In the genomic region with DNA sequence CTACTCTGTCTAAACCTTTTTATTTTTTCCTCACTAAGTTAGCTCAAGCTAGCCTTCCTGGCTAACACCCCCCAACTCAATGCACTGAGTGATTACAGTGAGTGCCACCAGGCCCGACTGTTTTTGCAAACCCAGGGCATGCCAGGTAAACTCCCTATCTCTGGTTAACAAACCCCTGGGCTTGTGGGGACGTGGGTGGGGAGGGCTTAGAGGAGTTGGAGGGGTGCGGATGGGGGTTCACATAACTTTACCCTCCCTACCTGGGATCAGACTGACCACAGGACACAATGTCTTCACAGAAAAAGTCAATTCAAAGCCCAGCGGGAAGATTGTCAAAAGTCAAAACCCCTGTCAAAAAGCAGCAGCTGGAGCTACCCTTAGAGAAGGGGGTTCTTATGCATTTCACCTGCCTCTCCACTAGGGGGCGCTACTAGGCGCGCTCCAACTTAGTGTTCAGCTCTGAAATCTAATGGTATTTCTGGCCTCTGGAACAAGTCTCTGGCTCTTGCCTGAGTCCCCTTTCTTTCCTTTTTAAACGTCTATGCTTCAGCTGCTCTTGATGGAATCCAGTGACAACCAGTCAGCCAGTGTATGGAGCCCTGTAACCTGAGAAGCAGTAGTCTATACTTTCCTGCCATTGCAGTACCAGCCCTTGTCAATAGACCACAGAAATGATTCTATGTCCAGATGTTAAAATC, we compare ENCODE assay signal across 10 mouse cellular contexts. TPM values are rescaled to one million over a fixed set of nuclear protein-coding genes. Genes with fewer than 3 reads are reported as not detected.
A peak's percentile ranks its signal among the peaks of the same experiment; 100 is the strongest.
DNase-seq lines count a peak whose midpoint lies in the region; ATAC-seq lines count a peak whose summit lies in the region.
"Had no signal": no experiment of that assay in that cellular context is flagged by ENCODE, and none has a peak within 500 bp of the region (broad histone marks: within the 10 kb centered on the region; RNA-seq: fewer than 3 reads in every experiment).

No protein-coding gene starts in this region.

- H3K36me3 ChIP-seq in hindbrain, embryonic 14.5 days (replicated peaks; ENCODE audit: control insufficient read depth, insufficient read depth): peaks cover 25% of the 10 kb centered on the region
- H3K36me3 ChIP-seq in hindbrain, embryonic 13.5 days: peaks cover 27% of the 10 kb centered on the region

- no peaks in the 10 kb centered on the region for H3K4me1 ChIP-seq in hindbrain, embryonic 14.5 days (replicated peaks; ENCODE audit: control insufficient read depth, insufficient read depth, low read length)
- no peaks in the 10 kb centered on the region for H3K4me1 ChIP-seq in hindbrain, embryonic 13.5 days (replicated peaks)
- H3K4me1 ChIP-seq: neural tube, embryonic 12.5 days had no signal

- WGBS in hindbrain, embryonic 14.5 days: 25% methylated on average over 8 of the region's 8 CpGs
- 31% methylated on average over 8 of the region's 8 CpGs for WGBS in hindbrain, embryonic 13.5 days

- H3K27ac ChIP-seq in hindbrain, embryonic 14.5 days: no peak overlapping the region
- H3K27ac ChIP-seq in hindbrain, embryonic 13.5 days: no peak overlapping the region
- H3K27ac ChIP-seq: neural tube, embryonic 12.5 days had no signal

- no peak for ATAC-seq in hindbrain, embryonic 14.5 days (ENCODE audit: low FRiP score)
- ATAC-seq in hindbrain, embryonic 13.5 days (ENCODE audit: low FRiP score): no peak

- no peaks in the 10 kb centered on the region for H3K9me3 ChIP-seq in hindbrain, embryonic 14.5 days (ENCODE audit: control insufficient read depth, low read length)
- no peaks in the 10 kb centered on the region for H3K9me3 ChIP-seq in hindbrain, embryonic 13.5 days
- H3K9me3 ChIP-seq: neural tube, embryonic 12.5 days had no signal

- DNase-seq in hindbrain, embryonic 14.5 days (ENCODE audit: low spot score): peak; percentile 63
- DNase-seq in Muller cell, postnatal 12 days (ENCODE audit: inconsistent ontology term): peak; percentile 55
- peak; percentile 34 for DNase-seq in cerebellum, adult 9-10 months
- DNase-seq in heart, postnatal 10 days: peak; percentile 60 to 79
- DNase-seq in left cerebral cortex, postnatal 25 days (ENCODE audit: low spot score in 2 of 2): peak; percentile 32 to 34
- DNase-seq in mesoderm, embryonic 11.5 days (ENCODE audit: low read depth, low spot score): peak; percentile 68
- peak; percentile 51 for DNase-seq in thymus, postnatal 14 days

- H3K9ac ChIP-seq in hindbrain, embryonic 14.5 days: no peak overlapping the region
- no peak overlapping the region for H3K9ac ChIP-seq in hindbrain, embryonic 13.5 days
- H3K9ac ChIP-seq: neural tube, embryonic 12.5 days had no signal

- intact Hi-C loops in heart, postnatal 10 days (cut with DNase I): loop anchor here (2.0 kb wide), 1 partner anchor 75 kb away; no protein-coding TSS in a partner anchor
- intact Hi-C loops in left cerebral cortex, postnatal 25 days (cut with DNase I): loop anchor here (2.0 kb wide), 1 partner anchor 43 kb away; no protein-coding TSS in a partner anchor

- no peak overlapping the region for H3K4me3 ChIP-seq in hindbrain, embryonic 14.5 days (replicated peaks; ENCODE audit: low read length)
- H3K4me3 ChIP-seq in hindbrain, embryonic 13.5 days: no peak overlapping the region
- H3K4me3 ChIP-seq: erythroblast, embryonic 14.5 days; neural tube, embryonic 12.5 days had no signal

- H3K27me3 ChIP-seq in hindbrain, embryonic 14.5 days (ENCODE audit: control insufficient read depth, insufficient read depth, low read length): no peaks in the 10 kb centered on the region
- H3K27me3 ChIP-seq in hindbrain, embryonic 13.5 days: no peaks in the 10 kb centered on the region
- H3K27me3 ChIP-seq: neural tube, embryonic 12.5 days had no signal

- no peak overlapping the region for H3K4me2 ChIP-seq in hindbrain, embryonic 14.5 days (replicated peaks)
- H3K4me2 ChIP-seq in hindbrain, embryonic 13.5 days: no peak overlapping the region
- H3K4me2 ChIP-seq: neural tube, embryonic 12.5 days had no signal

RNA-seq across cellular contexts. Expression of a gene that starts 12.1 kb away (rescaled TPM):
- 22.1 and 23.7 TPM in 2 replicates for polyA plus RNA-seq in hindbrain, embryonic 14.5 days (2014; fragmentation: Nextera tagmentation; extraction: Ambion mirVana)
- polyA plus RNA-seq in hindbrain, embryonic 13.5 days (2015; fragmentation: Nextera tagmentation; extraction: Ambion mirVana): 26.0 and 26.8 TPM in 2 replicates
- 1 to 10 TPM; 9.0 to 9.5 TPM for total RNA-seq in heart, postnatal 10 days (2021)
- total RNA-seq in left cerebral cortex, postnatal 25 days (2021): 10 to 100 TPM; 13.1 to 15.6 TPM

RNA-seq across cellular contexts. Expression of a gene that starts 19.0 kb away (rescaled TPM):
- 78.3 and 83.0 TPM in 2 replicates for polyA plus RNA-seq in hindbrain, embryonic 14.5 days (2014; fragmentation: Nextera tagmentation; extraction: Ambion mirVana)
- 63.7 and 68.9 TPM in 2 replicates for polyA plus RNA-seq in hindbrain, embryonic 13.5 days (2015; fragmentation: Nextera tagmentation; extraction: Ambion mirVana)
- total RNA-seq in heart, postnatal 10 days (2021): 10 to 100 TPM; 24.2 to 27.6 TPM
- 10 to 100 TPM; 53.2 to 53.5 TPM for total RNA-seq in left cerebral cortex, postnatal 25 days (2021)

RNA-seq across cellular contexts. Expression of a gene that starts 24.6 kb away (rescaled TPM):
- polyA plus RNA-seq in hindbrain, embryonic 14.5 days (2014; fragmentation: Nextera tagmentation; extraction: Ambion mirVana): not detected in 2 replicates
- not detected in 2 replicates for polyA plus RNA-seq in hindbrain, embryonic 13.5 days (2015; fragmentation: Nextera tagmentation; extraction: Ambion mirVana)
- total RNA-seq in heart, postnatal 10 days (2021): not detected
- under 1 TPM; 0.23 to 0.32 TPM for total RNA-seq in left cerebral cortex, postnatal 25 days (2021)
- polyA plus RNA-seq: erythroblast, embryonic 14.5 days; neural tube, embryonic 12.5 days had no signal

RNA-seq across cellular contexts. Expression of a gene that starts 41.6 kb away (rescaled TPM):
- 6.6 and 7.9 TPM in 2 replicates for polyA plus RNA-seq in hindbrain, embryonic 14.5 days (2014; fragmentation: Nextera tagmentation; extraction: Ambion mirVana)
- 8.9 and 10.8 TPM in 2 replicates for polyA plus RNA-seq in hindbrain, embryonic 13.5 days (2015; fragmentation: Nextera tagmentation; extraction: Ambion mirVana)
- 1 to 10 TPM; 6.0 to 7.2 TPM for total RNA-seq in heart, postnatal 10 days (2021)
- total RNA-seq in left cerebral cortex, postnatal 25 days (2021): 10 to 100 TPM; 21.2 to 27.7 TPM
